Mouse (Mus musculus): ENCODE data around the gene Camk1. TPM values are rescaled to one million over a fixed set of nuclear protein-coding genes. Genes with fewer than 3 reads are reported as not detected.

The Camk1 gene
- 19.6 and 20.4 TPM in 2 replicates for polyA plus RNA-seq (2012; rRNA removed)

GRCm38 (mm10) chr6:113343177-113344092 lies at the start of gene Camk1:
Gene Camk1 (minus strand): TSS chr6:113343984.
- no peak for DNase-seq (ENCODE audit: low read depth, low spot score)
- 11% methylated on average over 32 of the region's 32 CpGs for WGBS

GRCm38 (mm10) chr6:113392387-113393071 lies 48.7 kb upstream of the Camk1 start:
- DNase-seq (ENCODE audit: low read depth, low spot score) = no peak

GRCm38 (mm10) chr6:113392015-113392386 lies 48.2 kb upstream of the Camk1 start:
- WGBS = 25% methylated on average over 10 of the region's 10 CpGs
- no peak for DNase-seq (ENCODE audit: low read depth, low spot score)

More at GRCm38 (mm10) chr6:113392387-113393071, 48.7 kb upstream of the Camk1 start:
- WGBS = 8% methylated on average over 51 of the region's 51 CpGs

GRCm38 (mm10) chr6:113390715-113391114 lies 46.9 kb upstream of the Camk1 start:
- no peak for DNase-seq (ENCODE audit: low read depth, low spot score)

GRCm38 (mm10) chr6:113388960-113389359 lies 45.2 kb upstream of the Camk1 start, which contains the start of gene Ttll3:
Gene Ttll3 (plus strand): TSS chr6:113389260.
- no peak for DNase-seq (ENCODE audit: low read depth, low spot score)
- 66% methylated on average over 8 of the region's 8 CpGs for WGBS

More at GRCm38 (mm10) chr6:113390715-113391114, 46.9 kb upstream of the Camk1 start:
- WGBS = 66% methylated on average over 3 of the region's 3 CpGs

GRCm38 (mm10) chr6:113386025-113386424 lies 42.2 kb upstream of the Camk1 start:
- DNase-seq (ENCODE audit: low read depth, low spot score) = no peak
- WGBS = 61% methylated on average over 3 of the region's 3 CpGs

GRCm38 (mm10) chr6:113385160-113385714 lies 41.5 kb upstream of the Camk1 start:
- WGBS = 59% methylated on average over 11 of the region's 11 CpGs

GRCm38 (mm10) chr6:113384351-113384927 lies 40.7 kb upstream of the Camk1 start:
- DNase-seq (ENCODE audit: low read depth, low spot score) = no peak
- WGBS = 90% methylated on average over 8 of the region's 8 CpGs

More at GRCm38 (mm10) chr6:113385160-113385714, 41.5 kb upstream of the Camk1 start:
- DNase-seq (ENCODE audit: low read depth, low spot score) = no peak

GRCm38 (mm10) chr6:113380480-113380879 lies 36.7 kb upstream of the Camk1 start:
- 75% methylated on average over 11 of the region's 11 CpGs for WGBS
- no peak for DNase-seq (ENCODE audit: low read depth, low spot score)

- no peak for DNase-seq (ENCODE audit: low read depth, low spot score)
- 25% methylated on average over 6 of the region's 6 CpGs for WGBS
These were observed 35.5 kb upstream of the Camk1 start for GRCm38 (mm10) chr6:113379246-113379645.

- peak; percentile 71 for DNase-seq (ENCODE audit: low read depth, low spot score)
- 1% methylated on average over 61 of the region's 61 CpGs for WGBS
These were observed 34.0 kb upstream of the Camk1 start, which contains the start of the genes Tada3 and Arpc4 for GRCm38 (mm10) chr6:113377496-113378385. Gene Tada3 (minus strand): TSS chr6:113377883. Gene Arpc4 (plus strand): TSS chr6:113378115.

- under 1% methylated on average over 7 of the region's 7 CpGs for WGBS
- DNase-seq (ENCODE audit: low read depth, low spot score) = peak; percentile 19
These were observed 33.4 kb upstream of the Camk1 start for GRCm38 (mm10) chr6:113377172-113377495.

GRCm38 (mm10) chr6:113373491-113373890 lies 29.7 kb upstream of the Camk1 start:
- 33% methylated on average over 4 of the region's 4 CpGs for WGBS
- no peak for DNase-seq (ENCODE audit: low read depth, low spot score)

GRCm38 (mm10) chr6:113370194-113370929 lies 26.6 kb upstream of the Camk1 start:
- 62% methylated on average over 20 of the region's 20 CpGs for WGBS
- no peak for DNase-seq (ENCODE audit: low read depth, low spot score)

- DNase-seq (ENCODE audit: low read depth, low spot score) = no peak
- WGBS = 92% methylated on average over 5 of the region's 5 CpGs
These were observed 24.8 kb upstream of the Camk1 start for GRCm38 (mm10) chr6:113368577-113368976.

- DNase-seq (ENCODE audit: low read depth, low spot score) = no peak
- 93% methylated on average over 7 of the region's 7 CpGs for WGBS
These were observed 24.3 kb upstream of the Camk1 start for GRCm38 (mm10) chr6:113368124-113368523.

GRCm38 (mm10) chr6:113367574-113367973 lies 23.8 kb upstream of the Camk1 start:
- 100% methylated on average over 1 of the region's 1 CpGs for WGBS
- no peak for DNase-seq (ENCODE audit: low read depth, low spot score)

GRCm38 (mm10) chr6:113366639-113367038 lies 22.9 kb upstream of the Camk1 start:
- DNase-seq (ENCODE audit: low read depth, low spot score) = no peak
- 94% methylated on average over 6 of the region's 6 CpGs for WGBS

Data from large intestine, adult 2 months (tissue).